Mouse (Mus musculus) liver, embryonic 16.5 days (tissue): ENCODE measurements around the gene Tex48. TPM values are rescaled to one million over a fixed set of nuclear protein-coding genes. Genes with fewer than 3 reads are reported as not detected.

Experiments used
- ATAC-seq: fragments of 200-750 bp; cut with Nextera tagmentation; 2 replicates; pipeline ENCODE4 v1.8.0; 2017; ENCODE audit warnings: low read depth, mild to moderate bottlenecking, moderate number of reproducible peaks, moderate library complexity
- H3K27ac ChIP-seq: fragments of 300-500 bp; sonication (generic); 2 replicates; pipeline ENCODE4 v1.5.1; 2014; ENCODE audit warnings: mild to moderate bottlenecking, low read length
- H3K27me3 ChIP-seq: fragments of 300-500 bp; sonication (generic); 2 replicates; pipeline ENCODE4 v1.6.1; 2014; ENCODE audit warnings: low read depth, low read length, mixed read lengths; ENCODE audit not compliant: control insufficient read depth, insufficient read depth
- H3K36me3 ChIP-seq: fragments of 300-500 bp; sonication (generic); 2 replicates; pipeline ENCODE4 v1.6.1; 2014; ENCODE audit warnings: mild to moderate bottlenecking; ENCODE audit not compliant: control insufficient read depth, insufficient read depth
- H3K4me1 ChIP-seq: fragments of 300-500 bp; sonication (generic); 2 replicates; pipeline ENCODE4 v1.6.1; 2014; ENCODE audit warnings: low read depth, low read length, mixed read lengths; ENCODE audit not compliant: control insufficient read depth
- H3K4me2 ChIP-seq: fragments of 300-500 bp; sonication (generic); 2 replicates; pipeline ENCODE4 v1.6.1; 2014; ENCODE audit warnings: low read depth, low read length, mixed read lengths
- H3K4me3 ChIP-seq: fragments of 300-500 bp; sonication (generic); 2 replicates; pipeline ENCODE4 v1.5.1; 2014; ENCODE audit warnings: low read depth, mild to moderate bottlenecking, low read length
- H3K9ac ChIP-seq: fragments of 300-500 bp; sonication (generic); 2 replicates; pipeline ENCODE4 v1.6.1; 2014; ENCODE audit warnings: low read depth, low read length
- H3K9me3 ChIP-seq: fragments of 300-500 bp; sonication (generic); replicated peaks from 2 replicates; pipeline ENCODE4 v1.6.1; 2016; ENCODE audit warnings: low read length; ENCODE audit not compliant: control insufficient read depth
- WGBS: fragments of 180-500 bp; shearing (Covaris S2); extraction: QIAGEN DNeasy Blood & Tissue Kit; methylation state at CpG from one replicate; pipeline ENCODE4 v1.1.7; 2014; ENCODE audit not compliant: insufficient replicate concordance; 5-methylcytosine and 5-hydroxymethylcytosine counted together
- polyA plus RNA-seq: library from polyadenylated mRNA; unstranded; fragments of >200 nt; fragmentation: Nextera tagmentation; extraction: Ambion mirVana; gene quantifications from 2 replicates; pipeline ENCODE4 v1.2.1, GENCODE M21; 2015

Gene Tex48
- polyA plus RNA-seq, 1 experiment from 2014 or later, result not detected

GRCm38 (mm10) chr4:63605545-63605944 lies 16.7 kb downstream of the Tex48 start:
- no peaks in the 10 kb centered on the region for H3K36me3 ChIP-seq
- no peak for ATAC-seq
- no peaks in the 10 kb centered on the region for H3K9me3 ChIP-seq
- H3K4me3 ChIP-seq, result no peak overlapping the region
- H3K4me2 ChIP-seq, result no peak overlapping the region
- WGBS, result 75% methylated on average over 3 of the region's 3 CpGs
- H3K9ac ChIP-seq, result no peak overlapping the region
- no peak overlapping the region for H3K27ac ChIP-seq
- H3K4me1 ChIP-seq, result no peaks in the 10 kb centered on the region
- no peaks in the 10 kb centered on the region for H3K27me3 ChIP-seq

- H3K27me3 ChIP-seq, result no peaks in the 10 kb centered on the region
- H3K27ac ChIP-seq, result no peak within 1 kb of the TSS
- H3K9me3 ChIP-seq, result no peaks in the 10 kb centered on the region
- H3K36me3 ChIP-seq, result no peaks in the 10 kb centered on the region
- H3K9ac ChIP-seq, result no peak within 1 kb of the TSS
- H3K4me2 ChIP-seq, result no peak within 1 kb of the TSS
- no peak for ATAC-seq
- H3K4me1 ChIP-seq, result no peaks in the 10 kb centered on the region
- H3K4me3 ChIP-seq, result no peak within 1 kb of the TSS
- 41% methylated on average over 3 of the region's 3 CpGs for WGBS
Observed at GRCm38 (mm10) chr4:63604945-63605344, 17.3 kb downstream of the Tex48 start, which contains the start of gene Gm11213. TSS of gene Gm11213 (minus strand) at chr4:63605261.

- H3K36me3 ChIP-seq, result no peaks in the 10 kb centered on the region
- no peak overlapping the region for H3K4me2 ChIP-seq
- H3K4me1 ChIP-seq, result no peaks in the 10 kb centered on the region
- ATAC-seq, result no peak
- H3K27ac ChIP-seq, result no peak overlapping the region
- no peak overlapping the region for H3K4me3 ChIP-seq
- no peaks in the 10 kb centered on the region for H3K27me3 ChIP-seq
- no peaks in the 10 kb centered on the region for H3K9me3 ChIP-seq
- H3K9ac ChIP-seq, result no peak overlapping the region
Observed at GRCm38 (mm10) chr4:63601263-63601662, 21.0 kb downstream of the Tex48 start.

GRCm38 (mm10) chr4:63600786-63601185 lies 21.4 kb downstream of the Tex48 start:
- Histone ChIP-seq H3K4me1 (no peaks in the 10 kb centered on the region), H3K9ac (no peak overlapping the region), H3K9me3 (no peaks in the 10 kb centered on the region), H3K4me3 (no peak overlapping the region), H3K4me2 (no peak overlapping the region), H3K27me3 (no peaks in the 10 kb centered on the region), H3K36me3 (no peaks in the 10 kb centered on the region), H3K27ac (no peak overlapping the region)
- WGBS, result 66% methylated on average over 6 of the region's 6 CpGs
- ATAC-seq, result no peak

- no peaks in the 10 kb centered on the region for H3K27me3 ChIP-seq
- H3K4me1 ChIP-seq, result peaks cover 7% of the 10 kb centered on the region; the same call in 1 of the 2 replicates
- 76% methylated on average over 4 of the region's 4 CpGs for WGBS
- no peak overlapping the region for H3K4me2 ChIP-seq
- ATAC-seq, result no peak
- H3K9ac ChIP-seq, result no peak overlapping the region
- no peak overlapping the region for H3K27ac ChIP-seq
- no peaks in the 10 kb centered on the region for H3K9me3 ChIP-seq
- H3K4me3 ChIP-seq, result no peak overlapping the region
- no peaks in the 10 kb centered on the region for H3K36me3 ChIP-seq
Observed at GRCm38 (mm10) chr4:63596010-63596409, 26.2 kb downstream of the Tex48 start.

GRCm38 (mm10) chr4:63595259-63595658 lies 27.0 kb downstream of the Tex48 start:
- no peak overlapping the region for H3K27ac ChIP-seq
- peak overlapping the region; percentile 2; the same call in 1 of the 2 replicates for H3K4me2 ChIP-seq
- H3K9me3 ChIP-seq, result no peaks in the 10 kb centered on the region
- H3K9ac ChIP-seq, result no peak overlapping the region
- H3K4me3 ChIP-seq, result no peak overlapping the region
- H3K27me3 ChIP-seq, result no peaks in the 10 kb centered on the region
- no peaks in the 10 kb centered on the region for H3K36me3 ChIP-seq
- ATAC-seq, result no peak
- 22% methylated on average over 10 of the region's 10 CpGs for WGBS
- H3K4me1 ChIP-seq, result peaks cover 7% of the 10 kb centered on the region; the same call in 1 of the 2 replicates

- H3K27ac ChIP-seq, result no peak overlapping the region
- no peaks in the 10 kb centered on the region for H3K9me3 ChIP-seq
- H3K27me3 ChIP-seq, result no peaks in the 10 kb centered on the region
- 43% methylated on average over 5 of the region's 5 CpGs for WGBS
- H3K4me3 ChIP-seq, result no peak overlapping the region
- peak overlapping the region; percentile 2; the same call in 1 of the 2 replicates for H3K4me2 ChIP-seq
- ATAC-seq, result no peak
- no peaks in the 10 kb centered on the region for H3K36me3 ChIP-seq
- no peak overlapping the region for H3K9ac ChIP-seq
- peaks cover 7% of the 10 kb centered on the region; the same call in 1 of the 2 replicates for H3K4me1 ChIP-seq
Observed at GRCm38 (mm10) chr4:63594459-63595110, 27.6 kb downstream of the Tex48 start.

GRCm38 (mm10) chr4:63590538-63590937 lies 31.7 kb downstream of the Tex48 start:
- Histone ChIP-seq H3K4me3 (no peak overlapping the region), H3K9ac (no peak overlapping the region), H3K9me3 (no peaks in the 10 kb centered on the region), H3K4me1 (peaks cover 7% of the 10 kb centered on the region; the same call in 1 of the 2 replicates), H3K4me2 (no peak overlapping the region), H3K27ac (no peak overlapping the region), H3K27me3 (no peaks in the 10 kb centered on the region), H3K36me3 (no peaks in the 10 kb centered on the region)
- ATAC-seq, result no peak
- 35% methylated on average over 4 of the region's 4 CpGs for WGBS

GRCm38 (mm10) chr4:63589987-63590386 lies 32.2 kb downstream of the Tex48 start:
- peaks cover 7% of the 10 kb centered on the region; the same call in 1 of the 2 replicates for H3K4me1 ChIP-seq
- 34% methylated on average over 7 of the region's 7 CpGs for WGBS
- ATAC-seq, result no peak
- no peak overlapping the region for H3K9ac ChIP-seq
- no peak overlapping the region for H3K4me2 ChIP-seq
- no peaks in the 10 kb centered on the region for H3K27me3 ChIP-seq
- no peaks in the 10 kb centered on the region for H3K9me3 ChIP-seq
- H3K27ac ChIP-seq, result no peak overlapping the region
- H3K36me3 ChIP-seq, result no peaks in the 10 kb centered on the region
- H3K4me3 ChIP-seq, result no peak overlapping the region
